Mouse (Mus musculus) CH12.LX (cell line): Measurements from ENCODE around the gene Exoc8. TPM values are rescaled to one million over a fixed set of nuclear protein-coding genes. Genes with fewer than 3 reads are reported as not detected.

Experiments used
- DNase-seq: peaks from one replicate; pipeline ENCODE4 v3.0.0-alpha.2; 2013; ENCODE audit errors: extremely low read depth
- H3K27ac ChIP-seq: 2 replicates; pipeline ENCODE4 v1.5.1; 2012; ENCODE audit warnings: low read depth, mild to moderate bottlenecking, control low read depth, moderate library complexity; ENCODE audit not compliant: insufficient read depth
- H3K27me3 ChIP-seq: replicated peaks from 2 replicates; pipeline ENCODE3; 2012; ENCODE audit warnings: inconsistent platforms
- H3K36me3 ChIP-seq, 2 experiments: replicated peaks in 1 of 2; 2 replicates each; pipeline versions ENCODE3 to v1.6.1; 2012; ENCODE audit warnings: inconsistent platforms in 1 of 2, low read length in 1 of 2, mild to moderate bottlenecking in 1 of 2, mixed read lengths in 1 of 2, moderate library complexity in 1 of 2; ENCODE audit not compliant: control insufficient read depth in 1 of 2, insufficient read depth in 1 of 2
- H3K4me1 ChIP-seq, 2 experiments: 2 replicates each; pipeline ENCODE4 v1.6.1; 2012; ENCODE audit warnings: inconsistent platforms in 1 of 2, moderate library complexity in 1 of 2; ENCODE audit not compliant: insufficient read depth in 2 of 2, control insufficient read depth in 1 of 2
- H3K4me2 ChIP-seq: 2 replicates; pipeline ENCODE4 v1.6.1; 2012; ENCODE audit warnings: low read depth, mild to moderate bottlenecking, control low read depth; ENCODE audit not compliant: poor library complexity, insufficient read depth, severe bottlenecking
- H3K4me3 ChIP-seq, 3 experiments: fragments of 150-350 bp in 1 of 3; sonication (generic) in 1 of 3; replicated peaks in 1 of 3; 2 replicates each; pipeline versions ENCODE3 to v1.5.1; 2011 to 2012; ENCODE audit warnings: low read depth in 2 of 3, low read length in 2 of 3, mild to moderate bottlenecking in 2 of 3, moderate library complexity in 2 of 3, control low read depth in 1 of 3, improper control_type of control experiment in 1 of 3, inconsistent platforms in 1 of 3, mixed read lengths in 1 of 3; ENCODE audit not compliant: poor library complexity in 1 of 3
- H3K79me2 ChIP-seq: replicated peaks from 2 replicates; pipeline ENCODE4 v1.6.1; 2012; ENCODE audit warnings: mild to moderate bottlenecking, moderate library complexity; ENCODE audit not compliant: control insufficient read depth, poor library complexity, insufficient read depth, severe bottlenecking; ENCODE audit errors: extremely low read depth
- H3K9ac ChIP-seq: 2 replicates; pipeline ENCODE4 v1.6.1; 2012; ENCODE audit warnings: low read depth, mild to moderate bottlenecking, control low read depth, moderate library complexity; ENCODE audit not compliant: insufficient read depth
- H3K9me3 ChIP-seq: replicated peaks from 2 replicates; pipeline ENCODE3; 2012; ENCODE audit warnings: low read length, inconsistent platforms, mixed read lengths
- BHLHE40 ChIP-seq: IDR thresholded peaks from 2 replicates; pipeline ENCODE4 v1.6.1; 2011; ENCODE audit warnings: mild to moderate bottlenecking, low read depth, low read length, improper control_type of control experiment
- CHD1 ChIP-seq: IDR thresholded peaks from 2 replicates; pipeline ENCODE4 v1.6.1; 2012; ENCODE audit warnings: low read depth, low read length, improper control_type of control experiment, inconsistent platforms
- CTCF ChIP-seq, 2 experiments: IDR thresholded peaks in 1 of 2; conservative IDR thresholded peaks in 1 of 2; 2 replicates each; pipeline ENCODE4 v1.5.1; 2011 to 2012; ENCODE audit warnings: low read depth in 2 of 2, low read length in 2 of 2, improper control_type of control experiment in 1 of 2, inconsistent platforms in 1 of 2, mild to moderate bottlenecking in 1 of 2, moderate library complexity in 1 of 2
- ELF1 ChIP-seq: IDR thresholded peaks from 2 replicates; pipeline ENCODE4 v1.6.1; 2014; ENCODE audit warnings: low read depth, mild to moderate bottlenecking, inconsistent platforms, low read length, improper control_type of control experiment
- EP300 ChIP-seq: IDR thresholded peaks from 2 replicates; pipeline ENCODE4 v1.6.1; 2011; ENCODE audit warnings: low read length, improper control_type of control experiment
- ETS1 ChIP-seq: conservative IDR thresholded peaks from 2 replicates; pipeline ENCODE4 v1.6.1; 2012; ENCODE audit warnings: low read depth, mild to moderate bottlenecking, inconsistent platforms, low read length, improper control_type of control experiment, moderate library complexity
- GABPA ChIP-seq: IDR thresholded peaks from 2 replicates; pipeline ENCODE4 v1.6.1; 2012; ENCODE audit warnings: low read depth, low read length, improper control_type of control experiment, inconsistent platforms; ENCODE audit not compliant: insufficient replicate concordance
- JUN ChIP-seq: IDR thresholded peaks from 2 replicates; pipeline ENCODE4 v1.6.1; 2011; ENCODE audit warnings: low read depth, mild to moderate bottlenecking, low read length, improper control_type of control experiment, moderate library complexity; ENCODE audit not compliant: insufficient read depth
- JUND ChIP-seq: conservative IDR thresholded peaks from 2 replicates; pipeline ENCODE4 v1.6.1; 2011; ENCODE audit warnings: low read depth, low read length, improper control_type of control experiment
- KAT2A ChIP-seq: IDR thresholded peaks from 2 replicates; pipeline ENCODE4 v1.6.1; 2012; ENCODE audit warnings: low read length, improper control_type of control experiment, inconsistent platforms; ENCODE audit not compliant: insufficient replicate concordance
- MAX ChIP-seq: IDR thresholded peaks from 2 replicates; pipeline ENCODE4 v1.6.1; 2011; ENCODE audit warnings: low read length, improper control_type of control experiment
- MAZ ChIP-seq: IDR thresholded peaks from 2 replicates; pipeline ENCODE4 v1.6.1; 2012; ENCODE audit warnings: low read depth, mild to moderate bottlenecking, inconsistent platforms, low read length, improper control_type of control experiment, moderate library complexity
- MEF2A ChIP-seq: IDR thresholded peaks from 2 replicates; pipeline ENCODE4 v1.6.1; 2014; ENCODE audit warnings: low read depth, mild to moderate bottlenecking, inconsistent platforms, low read length, improper control_type of control experiment, borderline replicate concordance
- MYC ChIP-seq: IDR thresholded peaks from 2 replicates; pipeline ENCODE4 v1.6.1; 2011; ENCODE audit warnings: low read depth, mild to moderate bottlenecking, improper control_type of control experiment, low read length
- NRF1 ChIP-seq: IDR thresholded peaks from 2 replicates; pipeline ENCODE4 v1.6.1; 2014; ENCODE audit warnings: low read depth, mild to moderate bottlenecking, inconsistent platforms, low read length, improper control_type of control experiment, moderate library complexity
- PAX5 ChIP-seq: IDR thresholded peaks from 2 replicates; pipeline ENCODE4 v1.6.1; 2012; ENCODE audit warnings: low read length, inconsistent platforms, mixed read lengths
- RAD21 ChIP-seq: IDR thresholded peaks from 2 replicates; pipeline ENCODE4 v1.6.1; 2011; ENCODE audit warnings: low read depth, mild to moderate bottlenecking, low read length, improper control_type of control experiment, moderate library complexity
- RCOR1 ChIP-seq: conservative IDR thresholded peaks from 2 replicates; pipeline ENCODE4 v1.6.1; 2012; ENCODE audit warnings: low read depth, mild to moderate bottlenecking, inconsistent platforms, low read length, improper control_type of control experiment
- SMC3 ChIP-seq: IDR thresholded peaks from 2 replicates; pipeline ENCODE4 v1.6.1; 2011; ENCODE audit warnings: low read depth, low read length, improper control_type of control experiment
- TBP ChIP-seq: conservative IDR thresholded peaks from 2 replicates; pipeline ENCODE4 v1.6.1; 2011; ENCODE audit warnings: low read depth, low read length, improper control_type of control experiment
- UBTF ChIP-seq: IDR thresholded peaks from 2 replicates; pipeline ENCODE4 v1.6.1; 2012; ENCODE audit warnings: low read depth, mild to moderate bottlenecking, inconsistent platforms, low read length, improper control_type of control experiment, moderate library complexity
- USF1 ChIP-seq: IDR thresholded peaks from 2 replicates; pipeline ENCODE4 v1.6.1; 2014; ENCODE audit warnings: low read depth, mild to moderate bottlenecking, inconsistent platforms, low read length, improper control_type of control experiment
- USF2 ChIP-seq: conservative IDR thresholded peaks from 2 replicates; pipeline ENCODE4 v1.6.1; 2011; ENCODE audit warnings: low read depth, low read length, improper control_type of control experiment
- ZC3H11A ChIP-seq: IDR thresholded peaks from 2 replicates; pipeline ENCODE4 v1.6.1; 2012; ENCODE audit warnings: low read depth, mild to moderate bottlenecking, inconsistent platforms, low read length, improper control_type of control experiment
- ZKSCAN1 ChIP-seq: IDR thresholded peaks from 2 replicates; pipeline ENCODE4 v1.6.1; 2012; ENCODE audit warnings: low read depth, inconsistent platforms, low read length, improper control_type of control experiment, borderline replicate concordance
- ZMIZ1 ChIP-seq: IDR thresholded peaks from 2 replicates; pipeline ENCODE4 v1.6.1; 2012; ENCODE audit warnings: low read depth, mild to moderate bottlenecking, inconsistent platforms, low read length, improper control_type of control experiment
- ZNF384 ChIP-seq: IDR thresholded peaks from 2 replicates; pipeline ENCODE4 v1.6.1; 2012; ENCODE audit warnings: low read depth, low read length, improper control_type of control experiment, inconsistent platforms
- dilution Hi-C: fragments of 300-500 bp; cut with MboI; formaldehyde crosslinking; loops from 2 replicates; pipeline ENCODE4 v1.14.3; 2020; ENCODE audit warnings: low sequenced_read_pairs; ENCODE audit not compliant: extremely low pct_unique_long_range_greater_than_20kb, extremely low pct_ligation_motif_present
- in situ Hi-C: fragments of 300-500 bp; cut with MboI; formaldehyde crosslinking; loops from 3 replicates; pipeline ENCODE4 v1.14.3; 2019; ENCODE audit warnings: low sequenced_read_pairs, low pct_ligation_motif_present, low pct_unique_long_range_greater_than_20kb, mixed read lengths
- polyA plus RNA-seq: library from polyadenylated mRNA; unstranded; fragments of >175 nt; gene quantifications from 2 replicates; pipeline ENCODE4 v1.2.1, GENCODE M21; 2012; ENCODE audit warnings: low read depth; ENCODE audit not compliant: insufficient read length
- total RNA-seq, 2 experiments: library from RNA; depleted of rRNA; stranded (reverse); fragments of 300-350 nt in 1 of 2; fragments of >200 nt in 1 of 2; gene quantifications; 2 replicates each; pipeline ENCODE4 v1.2.3; 2012 to 2014

Exoc8 gene
- total and polyA plus RNA-seq, 3 experiments, result 5.9 to 11.2 (median 10.7) TPM

- H3K27me3 ChIP-seq, result no peaks in the 10 kb centered on the region
- no peaks in the 10 kb centered on the region; the same call in 1 of the 2 replicates for H3K79me2 ChIP-seq
- dilution Hi-C loops, result no loop called here
- no peak overlapping the region for H3K4me2 ChIP-seq
- peaks cover 45 to 94% of the 10 kb centered on the region in 2 experiments for H3K36me3 ChIP-seq
- H3K4me3 ChIP-seq, result no peak overlapping the region
- peaks cover 0 to 6% of the 10 kb centered on the region in 2 experiments; a peak in 1 of 4 replicates for H3K4me1 ChIP-seq
- in situ Hi-C loops, result no loop called here
- no peak for TF ChIP-seq USF1
- TF ChIP-seq JUN, result no peak
- TF ChIP-seq ETS1, result no peak
- no peak for TF ChIP-seq ELF1
- TF ChIP-seq GABPA, result no peak
- TF ChIP-seq UBTF, result no peak
- no peak for TF ChIP-seq ZKSCAN1
- TF ChIP-seq MAZ, result no peak
- TF ChIP-seq RCOR1, result no peak
- no peak for TF ChIP-seq PAX5
- no peak for TF ChIP-seq USF2
- no peak for TF ChIP-seq RAD21
- TF ChIP-seq SMC3, result no peak
- TF ChIP-seq JUND, result no peak
- no peak for TF ChIP-seq ZC3H11A
- TF ChIP-seq NRF1, result no peak
- TF ChIP-seq MEF2A, result no peak
- no peak for DNase-seq
- no peak overlapping the region for H3K9ac ChIP-seq
- peaks cover 4% of the 10 kb centered on the region for H3K9me3 ChIP-seq
- no peak overlapping the region for H3K27ac ChIP-seq
These were observed 12.4 kb upstream of the Exoc8 start for GRCm38 (mm10) chr8:124909936-124910335.

GRCm38 (mm10) chr8:124905482-124905881 lies 8.0 kb upstream of the Exoc8 start:
- H3K27me3 ChIP-seq, result no peaks in the 10 kb centered on the region
- H3K9ac ChIP-seq, result no peak overlapping the region
- H3K4me1 ChIP-seq, result peaks cover 5 to 17% of the 10 kb centered on the region in 2 experiments; a peak in 3 of 4 replicates
- TF ChIP-seq CTCF (conservative IDR thresholded peaks at IDR 0.05 in 1 of 2, IDR thresholded peaks at IDR 0.05 in 1 of 2; ENCODE audit: low read depth in 2 of 2, low read length in 2 of 2) (no peak), KAT2A (no peak), JUN (no peak), TBP (no peak), BHLHE40 (no peak), ELF1 (no peak), MAX (no peak), ZMIZ1 (no peak), CHD1 (no peak), JUND (no peak), EP300 (no peak), GABPA (no peak), MYC (no peak), MEF2A (no peak), ZNF384 (no peak)
- H3K36me3 ChIP-seq, result peaks cover 70 to 92% of the 10 kb centered on the region in 2 experiments
- H3K27ac ChIP-seq, result no peak overlapping the region
- dilution Hi-C loops (no loop called here), in situ Hi-C loops (no loop called here)
- no peak overlapping the region for H3K4me3 ChIP-seq
- H3K79me2 ChIP-seq, result peaks cover 5% of the 10 kb centered on the region; the same call in 1 of the 2 replicates
- no peaks in the 10 kb centered on the region for H3K9me3 ChIP-seq
- no peak overlapping the region for H3K4me2 ChIP-seq
- no peak for DNase-seq
